Mouse (Mus musculus) ES-CJ7 (cell line): Measurements from ENCODE around the gene P2ry10.
"Not testable (repeated sequence)": the region's sequence is repeated elsewhere in the genome, so short reads cannot be mapped to it uniquely, and the experiment has no call there.

ENCODE experiments used
- DNase-seq: peaks from one replicate; pipeline ENCODE4 v3.0.0; 2011; ENCODE audit warnings: low read depth, low spot score

Gene P2ry10

DNA sequence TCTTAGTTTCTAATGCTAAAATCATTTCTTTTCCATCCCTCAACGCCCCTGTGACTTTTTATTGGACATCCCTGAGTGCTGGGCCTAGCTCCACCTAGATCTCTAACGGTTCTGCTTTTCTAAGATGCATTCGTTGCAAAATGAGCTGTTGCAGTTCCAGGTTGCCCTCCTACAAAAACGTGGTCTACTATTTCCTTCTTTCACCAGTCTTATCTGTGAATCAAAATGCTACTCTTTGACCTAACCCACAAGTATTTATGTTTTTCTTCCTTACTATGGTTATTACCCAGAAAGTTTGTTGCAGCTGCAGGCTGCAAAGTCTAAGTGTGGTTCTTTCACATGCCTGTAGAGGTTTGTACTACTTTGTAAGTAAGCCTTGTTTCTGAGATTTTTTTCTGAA, at the start of gene P2ry10:
Gene P2ry10, plus strand, starts transcription at position 316 of the 400 bp plus-strand sequence.
- DNase-seq: no peak

DNA sequence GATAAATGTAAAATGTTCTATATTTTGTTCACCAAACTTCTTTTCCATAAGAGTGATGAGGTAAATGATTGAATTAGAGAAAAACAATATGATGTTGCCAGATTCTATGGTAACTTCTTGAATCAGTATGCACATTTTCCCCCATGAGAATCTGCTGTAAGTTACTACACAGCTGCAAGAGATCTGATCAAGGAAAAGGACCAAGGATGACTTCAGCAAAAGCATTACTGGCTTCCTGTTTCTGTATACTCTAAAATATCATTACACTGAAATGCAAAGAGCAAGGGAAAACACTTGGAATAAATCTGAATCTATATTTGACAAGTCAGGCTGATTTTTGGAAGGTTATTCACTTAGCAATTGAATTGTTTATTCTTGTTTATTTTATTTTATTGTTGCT, 49.1 kb upstream of the P2ry10 start:
- no peak for DNase-seq

GRCm38 (mm10) chrX:107039635-107040034, 48.7 kb upstream of the P2ry10 start:
- no peak for DNase-seq

GRCm38 (mm10) chrX:107042367-107042766, 45.9 kb upstream of the P2ry10 start:
- DNase-seq: no peak

DNA sequence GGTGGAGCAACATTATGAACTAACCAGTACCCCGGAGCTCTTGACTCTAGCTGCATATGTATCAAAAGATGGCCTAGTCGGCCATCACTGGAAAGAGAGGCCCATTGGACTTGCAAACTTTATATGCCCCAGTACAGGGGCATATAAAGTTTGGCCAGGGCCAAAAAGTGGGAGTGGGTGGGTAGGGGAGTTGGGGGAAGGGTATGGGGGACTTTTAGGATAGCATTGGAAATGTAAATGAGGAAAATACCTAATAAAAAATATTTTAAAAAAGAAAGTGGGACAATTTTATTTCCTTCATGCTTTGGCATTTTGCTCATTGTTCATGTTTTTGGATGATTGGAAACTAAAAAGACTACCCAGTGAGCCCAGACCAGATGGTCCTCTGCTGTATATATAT, 4.9 kb upstream of the P2ry10 start:
- not testable (repeated sequence) for DNase-seq

DNA sequence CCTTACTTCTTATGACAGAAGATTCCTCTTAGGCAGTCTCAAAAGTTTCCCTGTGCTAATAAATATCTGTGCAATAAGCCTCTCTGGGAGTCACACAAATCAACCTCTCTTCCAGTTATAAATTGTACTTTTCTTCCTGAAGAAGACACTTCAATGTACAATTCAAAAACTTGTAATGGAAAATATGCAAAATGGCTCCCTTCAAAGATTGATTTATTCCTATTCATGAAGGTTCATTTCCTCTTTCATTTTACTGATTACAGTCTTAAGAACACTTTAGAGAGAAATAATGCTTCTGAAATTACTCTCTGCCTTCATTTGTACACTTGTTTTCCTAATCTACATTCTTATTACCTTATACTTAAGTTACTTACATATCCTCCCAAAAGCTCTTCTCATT, 4.0 kb upstream of the P2ry10 start:
- no peak for DNase-seq

- DNase-seq: no peak
Measured at GRCm38 (mm10) chrX:107089131-107089530, 839 bp downstream of the P2ry10 start.

DNA sequence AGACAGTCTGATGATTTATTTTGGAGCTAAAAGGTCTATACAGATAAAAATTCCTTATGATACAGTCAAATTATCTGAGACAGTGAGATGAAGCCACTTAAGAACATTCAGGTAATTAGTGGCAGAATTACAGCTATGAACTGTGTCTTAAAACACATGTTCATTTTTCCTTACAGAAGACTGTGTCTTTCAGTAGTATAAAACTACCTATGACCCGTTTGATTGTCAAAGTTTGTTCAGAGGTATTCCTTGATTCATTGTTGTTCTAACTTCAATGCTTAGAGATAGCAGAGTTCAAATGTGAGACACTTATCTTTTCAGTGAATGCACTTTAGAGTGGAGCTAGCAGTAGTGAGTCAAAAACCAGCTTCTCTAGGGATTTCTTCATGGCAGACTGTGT, 1.6 kb downstream of the P2ry10 start:
- no peak for DNase-seq

DNA sequence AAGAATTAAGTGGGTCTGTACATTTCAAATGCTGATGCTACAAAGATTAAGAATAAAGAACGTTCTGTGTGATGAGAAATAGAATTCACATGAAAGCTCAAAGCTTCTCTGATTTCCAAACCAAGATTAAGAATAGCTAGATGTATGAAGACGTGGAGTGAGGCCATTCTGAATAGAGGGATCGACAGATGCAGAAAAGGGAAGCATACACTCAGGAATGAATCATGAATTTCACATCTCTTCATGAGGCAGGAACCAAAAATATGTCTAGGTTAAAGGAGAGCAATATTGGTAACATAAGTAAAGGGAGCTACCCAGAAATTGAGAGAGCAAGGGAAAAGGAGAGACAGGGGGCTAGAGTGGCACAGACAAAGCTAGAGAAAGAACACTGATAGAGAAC, 7.3 kb downstream of the P2ry10 start:
- DNase-seq: no peak

DNA sequence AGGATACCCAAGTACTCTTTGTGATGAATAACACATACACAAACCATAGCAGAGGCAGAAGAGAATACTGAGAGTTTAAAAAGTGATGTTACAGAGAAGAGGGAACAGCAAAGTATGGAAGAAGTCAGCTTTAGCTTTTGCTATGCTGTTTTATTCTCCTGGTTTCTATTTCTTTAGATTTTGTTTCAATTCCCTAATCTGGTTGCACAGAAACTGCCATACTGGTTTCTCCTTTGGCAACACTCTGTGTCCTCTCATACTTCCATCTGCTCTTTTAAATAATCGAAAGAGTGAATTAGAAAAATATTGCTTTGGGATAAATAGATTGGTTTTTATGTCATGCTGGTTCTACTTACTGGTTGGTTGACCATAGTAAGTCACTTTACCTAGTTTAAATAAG, 28.0 kb downstream of the P2ry10 start:
- DNase-seq: no peak

DNA sequence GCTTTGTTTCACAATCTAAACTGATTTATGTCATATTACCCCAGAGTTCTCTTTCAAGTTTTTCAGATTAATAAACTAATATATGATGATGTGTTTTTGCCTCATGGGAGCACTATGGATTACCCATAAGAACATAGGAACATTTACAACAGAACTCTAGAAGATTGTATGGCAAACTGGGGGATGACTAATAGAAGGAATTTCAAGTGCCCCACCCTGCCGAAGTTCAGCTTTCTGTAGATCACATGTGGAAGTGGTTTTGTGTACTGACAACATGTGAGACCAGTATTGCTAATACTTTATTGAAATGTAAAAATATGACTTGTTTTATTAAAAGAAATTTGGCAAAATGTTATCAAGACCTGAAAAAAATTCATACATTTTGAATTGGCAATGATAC, 28.7 kb downstream of the P2ry10 start:
- DNase-seq: no peak

DNA sequence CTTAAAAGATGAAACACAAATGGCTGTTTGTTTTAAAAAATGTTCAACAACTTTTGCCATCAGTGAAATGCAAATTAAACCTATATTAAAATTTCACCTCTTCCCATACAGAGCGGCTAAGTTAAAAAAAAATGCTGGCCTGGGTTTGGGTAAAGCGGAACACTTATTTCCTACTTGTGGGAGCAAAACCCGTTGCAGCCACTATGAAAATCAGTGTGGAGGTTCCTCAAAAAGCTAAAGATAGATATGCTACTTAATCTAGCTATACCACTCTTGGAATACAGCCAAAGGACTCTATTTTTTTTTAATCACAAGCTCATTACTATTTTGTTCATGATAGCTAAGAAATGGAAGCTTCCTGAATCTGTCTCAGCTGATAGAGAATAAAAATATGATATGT, 54.9 kb downstream of the P2ry10 start:
- no peak for DNase-seq

DNA sequence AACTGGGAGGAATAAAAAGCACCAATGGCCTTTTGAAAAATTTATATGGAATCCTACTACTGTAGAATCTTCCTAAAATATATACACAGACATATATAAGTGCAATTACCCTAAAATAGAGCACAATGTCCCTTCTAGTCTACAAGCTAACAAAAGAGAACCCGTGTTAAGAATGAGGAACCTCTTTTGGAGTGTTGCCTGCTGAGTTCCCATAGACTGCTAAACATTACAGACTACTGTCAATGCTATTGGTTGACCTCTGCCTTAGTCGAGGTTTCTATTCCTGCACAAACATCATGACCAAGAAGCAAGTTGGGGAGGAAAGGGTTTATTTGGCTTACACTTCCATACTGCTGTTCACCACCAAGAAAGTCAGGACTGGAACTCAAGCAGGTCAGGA, 55.6 kb downstream of the P2ry10 start:
- no peak for DNase-seq

- DNase-seq: no peak
Measured at GRCm38 (mm10) chrX:107148681-107149080, 60.4 kb downstream of the P2ry10 start, which contains the start of gene P2ry10b. Gene P2ry10b, plus strand, starts transcription at chrX:107148927.

DNA sequence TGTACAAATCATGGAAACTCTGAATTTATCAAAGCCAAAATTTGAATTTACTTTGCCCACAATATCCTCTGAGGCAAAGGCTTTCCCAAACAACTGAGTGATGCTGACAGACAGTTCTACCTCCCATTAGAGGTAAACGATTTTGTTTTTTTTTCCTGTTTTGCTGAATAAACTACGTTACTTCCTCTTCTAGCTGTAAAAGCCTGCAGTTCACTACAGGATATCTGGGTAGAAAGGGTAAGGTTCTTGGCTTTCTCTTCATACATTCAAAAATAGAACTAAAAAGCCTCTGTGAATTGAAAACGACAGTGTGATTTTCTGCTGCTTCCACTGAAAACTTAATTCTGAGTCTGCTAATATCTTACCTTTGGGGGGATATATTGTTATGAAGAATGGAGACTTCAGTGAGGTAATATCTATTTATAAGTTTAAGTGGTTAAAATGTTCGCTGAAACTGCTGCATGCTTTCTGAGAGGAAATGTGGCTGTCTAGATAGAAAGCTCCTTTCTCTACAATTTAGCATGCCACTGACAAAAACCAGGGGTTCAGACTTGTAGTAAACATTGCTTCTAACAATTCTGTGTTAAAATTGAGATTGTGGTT, 61.2 kb downstream of the P2ry10 start:
- no peak for DNase-seq

GRCm38 (mm10) chrX:107150027-107150426, 61.7 kb downstream of the P2ry10 start:
- no peak for DNase-seq

- no peak for DNase-seq
Measured at GRCm38 (mm10) chrX:107150752-107151515, 62.6 kb downstream of the P2ry10 start.
